Mouse (Mus musculus): ENCODE data around the gene Tspan9.

DNA sequence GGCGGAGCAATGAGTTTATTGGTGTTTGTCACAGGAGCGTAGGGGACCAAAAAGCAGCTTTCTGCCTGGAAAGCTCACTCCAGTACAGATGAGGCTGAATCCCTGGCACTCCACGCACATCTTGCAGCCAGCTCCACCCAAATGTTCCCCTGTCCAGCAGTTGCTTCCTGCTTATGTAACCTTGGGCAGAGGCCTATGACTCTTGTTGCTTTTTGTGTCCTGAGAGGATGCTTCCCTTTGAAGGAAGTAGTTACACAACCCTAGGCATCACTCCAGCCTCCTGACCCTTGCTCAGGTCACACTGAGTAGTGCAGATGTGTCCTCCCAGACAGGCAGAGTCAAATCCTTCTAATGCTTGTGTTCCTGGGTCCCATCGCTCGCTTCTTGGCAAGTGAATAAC, 209.6 kb downstream of the Tspan9 start:
- TF ChIP-seq CTCF (IDR thresholded peaks at IDR 0.05; ENCODE audit: insufficient read depth, low read length) (no peak), POLR2A (IDR thresholded peaks at IDR 0.05; ENCODE audit: borderline replicate concordance, extremely low read depth, low read depth, low read length) (no peak)
